13 mouse cellular contexts compared by ENCODE assay signal in genomic region chr7:115751083-115751482, GRCm38 (mm10).
DNase-seq lines count a peak whose midpoint lies in the region; ATAC-seq lines count a peak whose summit lies in the region.
"Had no signal": no experiment of that assay in that cellular context is flagged by ENCODE, and none has a peak within 500 bp of the region (broad histone marks: within the 10 kb centered on the region; RNA-seq: fewer than 3 reads in every experiment).

No protein-coding gene starts in this region.

- H3K9ac ChIP-seq in heart, embryonic 14.5 days (ENCODE audit: low read length), result no peak overlapping the region
- H3K9ac ChIP-seq in midbrain, embryonic 11.5 days (ENCODE audit: low read length), result 0 out of 2 replicates have a peak overlapping the region, but pooled peaks have one; percentile 10
- no peak overlapping the region for H3K9ac ChIP-seq in midbrain, embryonic 15.5 days
- H3K9ac ChIP-seq in forebrain, embryonic 15.5 days (replicated peaks), result no peak overlapping the region
- H3K9ac ChIP-seq: liver, embryonic 15.5 days had no signal

- no peaks in the 10 kb centered on the region for H3K9me3 ChIP-seq in heart, embryonic 14.5 days (ENCODE audit: control insufficient read depth, low read length)
- no peaks in the 10 kb centered on the region for H3K9me3 ChIP-seq in midbrain, embryonic 11.5 days (ENCODE audit: control insufficient read depth, low read length)
- no peaks in the 10 kb centered on the region for H3K9me3 ChIP-seq in midbrain, embryonic 15.5 days
- H3K9me3 ChIP-seq in forebrain, embryonic 15.5 days, result no peaks in the 10 kb centered on the region
- H3K9me3 ChIP-seq: G1E; liver, embryonic 15.5 days had no signal

- peak overlapping the region; percentile 16; the same call in 1 of the 2 replicates for H3K4me2 ChIP-seq in heart, embryonic 14.5 days (ENCODE audit: low read length)
- H3K4me2 ChIP-seq in midbrain, embryonic 11.5 days, result no peak overlapping the region
- H3K4me2 ChIP-seq in midbrain, embryonic 15.5 days, result no peak overlapping the region
- H3K4me2 ChIP-seq in forebrain, embryonic 15.5 days (replicated peaks), result no peak overlapping the region
- H3K4me2 ChIP-seq: liver, embryonic 15.5 days had no signal

- intact Hi-C loops in heart, postnatal 36 days (cut with DNase I), result no loop called here

- DNase-seq in heart, postnatal 36 days, result no peak
- DNase-seq in midbrain, embryonic 11.5 days (ENCODE audit: low spot score, missing footprints), result peak; percentile 86
- DNase-seq in urinary bladder, adult 18-20 months (ENCODE audit: low spot score in 2 of 2), result no peak
- no peak for DNase-seq in liver
- DNase-seq: heart, postnatal 4 days; layer of hippocampus, adult 9-11 months; right cerebral cortex, postnatal 14 days had no signal

- H3K4me3 ChIP-seq in heart, embryonic 14.5 days (ENCODE audit: control insufficient read depth in 1 of 2, insufficient read depth in 1 of 2, low read depth in 1 of 2, low read length in 2 of 2), result no peak overlapping the region
- no peak overlapping the region for H3K4me3 ChIP-seq in midbrain, embryonic 11.5 days (ENCODE audit: low read depth, low read length)
- H3K4me3 ChIP-seq in midbrain, embryonic 15.5 days, result no peak overlapping the region
- no peak overlapping the region for H3K4me3 ChIP-seq in forebrain, embryonic 15.5 days
- H3K4me3 ChIP-seq: liver, embryonic 15.5 days had no signal

- peak overlapping the region in 1 of 2 experiments; percentile 50; a peak in 2 of 4 replicates for H3K27ac ChIP-seq in heart, embryonic 14.5 days (replicated peaks in 1 of 2; ENCODE audit: control insufficient read depth in 1 of 2, insufficient read depth in 1 of 2, low read depth in 2 of 2, low read length in 2 of 2)
- no peak overlapping the region; the same call in none of the 2 replicates for H3K27ac ChIP-seq in midbrain, embryonic 11.5 days (ENCODE audit: low read depth, low read length)
- H3K27ac ChIP-seq in midbrain, embryonic 15.5 days, result no peak overlapping the region
- peak overlapping the region; percentile 42 for H3K27ac ChIP-seq in forebrain, embryonic 15.5 days (replicated peaks)
- H3K27ac ChIP-seq: kidney, postnatal 0 days; liver, embryonic 15.5 days had no signal

- WGBS in heart, embryonic 14.5 days, result 36% methylated on average over 3 of the region's 3 CpGs
- 30% methylated on average over 3 of the region's 3 CpGs for WGBS in midbrain, embryonic 11.5 days
- WGBS in midbrain, embryonic 15.5 days, result 26% methylated on average over 3 of the region's 3 CpGs
- WGBS in forebrain, embryonic 15.5 days, result 7% methylated on average over 3 of the region's 3 CpGs

- H3K4me1 ChIP-seq in heart, embryonic 14.5 days (ENCODE audit: control insufficient read depth in 2 of 2, insufficient read depth in 2 of 2, low read length in 2 of 2), result peaks cover 10 to 27% of the 10 kb centered on the region in 2 experiments
- H3K4me1 ChIP-seq in midbrain, embryonic 11.5 days (ENCODE audit: control insufficient read depth, insufficient read depth, low read length), result peaks cover 29% of the 10 kb centered on the region
- peaks cover 29% of the 10 kb centered on the region for H3K4me1 ChIP-seq in midbrain, embryonic 15.5 days
- peaks cover 45% of the 10 kb centered on the region for H3K4me1 ChIP-seq in forebrain, embryonic 15.5 days
- H3K4me1 ChIP-seq: liver, embryonic 15.5 days had no signal

- no peaks in the 10 kb centered on the region for H3K36me3 ChIP-seq in heart, embryonic 14.5 days (ENCODE audit: control insufficient read depth, insufficient read depth, low read length)
- H3K36me3 ChIP-seq in midbrain, embryonic 11.5 days (ENCODE audit: control insufficient read depth, insufficient read depth, low read length), result no peaks in the 10 kb centered on the region
- no peaks in the 10 kb centered on the region for H3K36me3 ChIP-seq in midbrain, embryonic 15.5 days (replicated peaks)
- no peaks in the 10 kb centered on the region for H3K36me3 ChIP-seq in forebrain, embryonic 15.5 days
- H3K36me3 ChIP-seq: G1E had no signal

- ATAC-seq in heart, embryonic 14.5 days (ENCODE audit: insufficient number of reproducible peaks, insufficient read depth, low FRiP score, low read depth), result no peak
- ATAC-seq in midbrain, embryonic 11.5 days (ENCODE audit: low FRiP score), result no peak
- ATAC-seq in midbrain, embryonic 15.5 days (replicated peaks), result no peak
- ATAC-seq in forebrain, embryonic 15.5 days (replicated peaks), result no peak

- no peaks in the 10 kb centered on the region for H3K27me3 ChIP-seq in heart, embryonic 14.5 days (ENCODE audit: control insufficient read depth, insufficient read depth, low read length)
- no peaks in the 10 kb centered on the region for H3K27me3 ChIP-seq in midbrain, embryonic 11.5 days (ENCODE audit: control insufficient read depth, insufficient read depth, low read length)
- no peaks in the 10 kb centered on the region for H3K27me3 ChIP-seq in midbrain, embryonic 15.5 days (replicated peaks)
- no peaks in the 10 kb centered on the region for H3K27me3 ChIP-seq in forebrain, embryonic 15.5 days
- H3K27me3 ChIP-seq: liver, embryonic 15.5 days had no signal
